Mouse (Mus musculus) CH12.LX (cell line): ENCODE data around the gene Trp53bp2.

ENCODE experiments used
- CTCF ChIP-seq, 2 experiments: IDR thresholded peaks in 1 of 2; conservative IDR thresholded peaks in 1 of 2; 2 replicates each; pipeline ENCODE4 v1.5.1; 2011 to 2012; ENCODE audit warnings: low read depth in 2 of 2, low read length in 2 of 2, improper control_type of control experiment in 1 of 2, inconsistent platforms in 1 of 2, mild to moderate bottlenecking in 1 of 2, moderate library complexity in 1 of 2
- E2F4 ChIP-seq: IDR thresholded peaks from 2 replicates; pipeline ENCODE4 v1.6.1; 2011; ENCODE audit warnings: low read depth, low read length, improper control_type of control experiment; ENCODE audit not compliant: insufficient replicate concordance
- EP300 ChIP-seq: IDR thresholded peaks from 2 replicates; pipeline ENCODE4 v1.6.1; 2011; ENCODE audit warnings: low read length, improper control_type of control experiment
- MAZ ChIP-seq: IDR thresholded peaks from 2 replicates; pipeline ENCODE4 v1.6.1; 2012; ENCODE audit warnings: low read depth, mild to moderate bottlenecking, inconsistent platforms, low read length, improper control_type of control experiment, moderate library complexity
- MYC ChIP-seq: IDR thresholded peaks from 2 replicates; pipeline ENCODE4 v1.6.1; 2011; ENCODE audit warnings: low read depth, mild to moderate bottlenecking, improper control_type of control experiment, low read length
- POLR2A ChIP-seq: IDR thresholded peaks from 2 replicates; pipeline ENCODE4 v1.6.1; 2011; ENCODE audit warnings: low read depth, mild to moderate bottlenecking, improper control_type of control experiment, low read length
- RCOR1 ChIP-seq: conservative IDR thresholded peaks from 2 replicates; pipeline ENCODE4 v1.6.1; 2012; ENCODE audit warnings: low read depth, mild to moderate bottlenecking, inconsistent platforms, low read length, improper control_type of control experiment

GRCm38 (mm10) chr1:182483910-182484274, 74.9 kb downstream of the Trp53bp2 start:
- TF ChIP-seq MYC (no peak), CTCF (conservative IDR thresholded peaks at IDR 0.05 in 1 of 2, IDR thresholded peaks at IDR 0.05 in 1 of 2; ENCODE audit: low read depth in 2 of 2, low read length in 2 of 2) (no peak), RCOR1 (no peak), EP300 (no peak), POLR2A (no peak), MAZ (no peak), E2F4 (no peak)
